Mouse (Mus musculus) lung, postnatal 0 days (tissue): ENCODE data around the gene Pcolce2.
A peak's percentile ranks its signal among the peaks of the same experiment; 100 is the strongest.

ENCODE experiments used
- CTCF ChIP-seq: IDR thresholded peaks from 2 replicates; pipeline ENCODE4 v1.5.1; 2016; ENCODE audit warnings: antibody characterized with exemption, mild to moderate bottlenecking
- EP300 ChIP-seq: IDR thresholded peaks from 2 replicates; pipeline ENCODE4 v1.6.1; 2016; ENCODE audit warnings: antibody characterized with exemption, mild to moderate bottlenecking, control low read depth

GRCm38 (mm10) chr9:95607196-95607595 lies 30.2 kb upstream of the Pcolce2 start:
- TF ChIP-seq CTCF (peak; percentile 64), EP300 (no peak)
